Mouse (Mus musculus): ENCODE measurements at regions not wholly inside any gene's neighbourhood (a gene's known extent, or its start where the extent isn't known, plus 50 kb on each side); places are given as distances from the start of the nearest gene placed in this dataset.

- H3K27me3 ChIP-seq (ENCODE audit: insufficient read depth, low read length), result no peaks in the 10 kb centered on the region
- H3K4me1 ChIP-seq (ENCODE audit: insufficient read depth), result no peaks in the 10 kb centered on the region
- WGBS, result 80% methylated on average over 2 of the region's 2 CpGs
- ATAC-seq (ENCODE audit: insufficient read depth) (no peak), DNase-seq (peak; percentile 2)
- H3K9ac ChIP-seq, result no peak overlapping the region
- H3K4me2 ChIP-seq, result no peak overlapping the region
- no peaks in the 10 kb centered on the region for H3K36me3 ChIP-seq (ENCODE audit: insufficient read depth)
- H3K9me3 ChIP-seq (ENCODE audit: low read depth, low read length), result no peaks in the 10 kb centered on the region
- H3K4me3 ChIP-seq (ENCODE audit: low read depth, low read length), result no peak overlapping the region
- no peak for TF ChIP-seq CTCF (IDR thresholded peaks at IDR 0.05; ENCODE audit: low read depth)
- no peak overlapping the region for H3K27ac ChIP-seq (ENCODE audit: low read depth)
Measured at GRCm38 (mm10) chr4:23668896-23669295, 827.4 kb upstream of the Mms22l start.

- no peaks in the 10 kb centered on the region for H3K36me3 ChIP-seq (ENCODE audit: insufficient read depth)
- no peak for ATAC-seq (ENCODE audit: insufficient read depth)
- no peak overlapping the region for H3K9ac ChIP-seq
- DNase-seq, result no peak
- H3K27me3 ChIP-seq (ENCODE audit: insufficient read depth, low read length), result no peaks in the 10 kb centered on the region
- H3K4me1 ChIP-seq (ENCODE audit: insufficient read depth), result no peaks in the 10 kb centered on the region
- no peak for TF ChIP-seq CTCF (IDR thresholded peaks at IDR 0.05; ENCODE audit: low read depth)
- H3K4me3 ChIP-seq (ENCODE audit: low read depth, low read length), result no peak overlapping the region
- no peaks in the 10 kb centered on the region for H3K9me3 ChIP-seq (ENCODE audit: low read depth, low read length)
- H3K27ac ChIP-seq (ENCODE audit: low read depth), result no peak overlapping the region
- no peak overlapping the region for H3K4me2 ChIP-seq
Measured at GRCm38 (mm10) chr4:23703626-23704025, 792.6 kb upstream of the Mms22l start.

GRCm38 (mm10) chr4:23710716-23711115 is 785.5 kb upstream of the Mms22l start:
- Histone ChIP-seq H3K4me3 (ENCODE audit: low read depth, low read length) (no peak overlapping the region), H3K27me3 (ENCODE audit: insufficient read depth, low read length) (no peaks in the 10 kb centered on the region), H3K9ac (no peak overlapping the region), H3K9me3 (ENCODE audit: low read depth, low read length) (no peaks in the 10 kb centered on the region), H3K36me3 (ENCODE audit: insufficient read depth) (no peaks in the 10 kb centered on the region), H3K4me2 (no peak overlapping the region), H3K4me1 (ENCODE audit: insufficient read depth) (no peaks in the 10 kb centered on the region), H3K27ac (ENCODE audit: low read depth) (no peak overlapping the region)
- DNase-seq, result no peak
- no peak for TF ChIP-seq CTCF (IDR thresholded peaks at IDR 0.05; ENCODE audit: low read depth)
- WGBS, result 90% methylated on average over 2 of the region's 2 CpGs
- no peak for ATAC-seq (ENCODE audit: insufficient read depth)

GRCm38 (mm10) chr4:23713781-23714415 is 782.4 kb upstream of the Mms22l start:
- 68% methylated on average over 8 of the region's 8 CpGs for WGBS
- H3K9ac ChIP-seq, result no peak overlapping the region
- no peak overlapping the region for H3K4me3 ChIP-seq (ENCODE audit: low read depth, low read length)
- H3K27ac ChIP-seq (ENCODE audit: low read depth), result no peak overlapping the region
- no peak overlapping the region for H3K4me2 ChIP-seq
- no peaks in the 10 kb centered on the region for H3K27me3 ChIP-seq (ENCODE audit: insufficient read depth, low read length)
- H3K9me3 ChIP-seq (ENCODE audit: low read depth, low read length), result no peaks in the 10 kb centered on the region
- no peak for ATAC-seq (ENCODE audit: insufficient read depth)
- no peak for TF ChIP-seq CTCF (IDR thresholded peaks at IDR 0.05; ENCODE audit: low read depth)
- DNase-seq, result no peak
- H3K36me3 ChIP-seq (ENCODE audit: insufficient read depth), result no peaks in the 10 kb centered on the region
- H3K4me1 ChIP-seq (ENCODE audit: insufficient read depth), result no peaks in the 10 kb centered on the region

- WGBS, result 66% methylated on average over 2 of the region's 2 CpGs
- H3K4me3 ChIP-seq (ENCODE audit: low read depth, low read length), result no peak overlapping the region
Measured at GRCm38 (mm10) chr4:23727846-23728245, 768.4 kb upstream of the Mms22l start.

GRCm38 (mm10) chr4:23732471-23732870 is 763.8 kb upstream of the Mms22l start:
- DNase-seq (no peak), ATAC-seq (ENCODE audit: insufficient read depth) (no peak)
- TF ChIP-seq CTCF (IDR thresholded peaks at IDR 0.05; ENCODE audit: low read depth), result no peak
- Histone ChIP-seq H3K4me2 (no peak overlapping the region), H3K27ac (ENCODE audit: low read depth) (no peak overlapping the region), H3K36me3 (ENCODE audit: insufficient read depth) (no peaks in the 10 kb centered on the region), H3K9me3 (ENCODE audit: low read depth, low read length) (no peaks in the 10 kb centered on the region), H3K4me3 (ENCODE audit: low read depth, low read length) (no peak overlapping the region), H3K9ac (no peak overlapping the region), H3K4me1 (ENCODE audit: insufficient read depth) (no peaks in the 10 kb centered on the region), H3K27me3 (ENCODE audit: insufficient read depth, low read length) (no peaks in the 10 kb centered on the region)
- WGBS, result 62% methylated on average over 4 of the region's 4 CpGs

More at GRCm38 (mm10) chr4:23727846-23728245, 768.4 kb upstream of the Mms22l start:
- Histone ChIP-seq H3K9me3 (ENCODE audit: low read depth, low read length) (no peaks in the 10 kb centered on the region), H3K27me3 (ENCODE audit: insufficient read depth, low read length) (no peaks in the 10 kb centered on the region), H3K9ac (no peak overlapping the region), H3K27ac (ENCODE audit: low read depth) (no peak overlapping the region), H3K36me3 (ENCODE audit: insufficient read depth) (no peaks in the 10 kb centered on the region), H3K4me2 (no peak overlapping the region), H3K4me1 (ENCODE audit: insufficient read depth) (no peaks in the 10 kb centered on the region)
- ATAC-seq (ENCODE audit: insufficient read depth) (no peak), DNase-seq (no peak)
- no peak for TF ChIP-seq CTCF (IDR thresholded peaks at IDR 0.05; ENCODE audit: low read depth)

- Histone ChIP-seq H3K9ac (no peak overlapping the region), H3K27me3 (ENCODE audit: insufficient read depth, low read length) (no peaks in the 10 kb centered on the region), H3K36me3 (ENCODE audit: insufficient read depth) (no peaks in the 10 kb centered on the region), H3K9me3 (ENCODE audit: low read depth, low read length) (no peaks in the 10 kb centered on the region), H3K4me1 (ENCODE audit: insufficient read depth) (no peaks in the 10 kb centered on the region), H3K4me3 (ENCODE audit: low read depth, low read length) (no peak overlapping the region), H3K27ac (ENCODE audit: low read depth) (no peak overlapping the region), H3K4me2 (no peak overlapping the region)
- ATAC-seq (ENCODE audit: insufficient read depth), result no peak
- 76% methylated on average over 7 of the region's 7 CpGs for WGBS
- no peak for TF ChIP-seq CTCF (IDR thresholded peaks at IDR 0.05; ENCODE audit: low read depth)
- DNase-seq, result no peak
Measured at GRCm38 (mm10) chr4:23744079-23744478, 752.2 kb upstream of the Mms22l start.

- no peak overlapping the region for H3K4me2 ChIP-seq
- no peak for TF ChIP-seq CTCF (IDR thresholded peaks at IDR 0.05; ENCODE audit: low read depth)
- no peak for DNase-seq
- no peaks in the 10 kb centered on the region for H3K36me3 ChIP-seq (ENCODE audit: insufficient read depth)
- no peak overlapping the region for H3K9ac ChIP-seq
- no peaks in the 10 kb centered on the region for H3K4me1 ChIP-seq (ENCODE audit: insufficient read depth)
- ATAC-seq (ENCODE audit: insufficient read depth), result no peak
- no peak overlapping the region for H3K27ac ChIP-seq (ENCODE audit: low read depth)
- H3K27me3 ChIP-seq (ENCODE audit: insufficient read depth, low read length), result no peaks in the 10 kb centered on the region
- H3K4me3 ChIP-seq (ENCODE audit: low read depth, low read length), result no peak overlapping the region
- no peaks in the 10 kb centered on the region for H3K9me3 ChIP-seq (ENCODE audit: low read depth, low read length)
Measured at GRCm38 (mm10) chr4:23758005-23758404, 738.2 kb upstream of the Mms22l start.
